Mouse (Mus musculus): ENCODE measurements around the gene Parp12.

DNA sequence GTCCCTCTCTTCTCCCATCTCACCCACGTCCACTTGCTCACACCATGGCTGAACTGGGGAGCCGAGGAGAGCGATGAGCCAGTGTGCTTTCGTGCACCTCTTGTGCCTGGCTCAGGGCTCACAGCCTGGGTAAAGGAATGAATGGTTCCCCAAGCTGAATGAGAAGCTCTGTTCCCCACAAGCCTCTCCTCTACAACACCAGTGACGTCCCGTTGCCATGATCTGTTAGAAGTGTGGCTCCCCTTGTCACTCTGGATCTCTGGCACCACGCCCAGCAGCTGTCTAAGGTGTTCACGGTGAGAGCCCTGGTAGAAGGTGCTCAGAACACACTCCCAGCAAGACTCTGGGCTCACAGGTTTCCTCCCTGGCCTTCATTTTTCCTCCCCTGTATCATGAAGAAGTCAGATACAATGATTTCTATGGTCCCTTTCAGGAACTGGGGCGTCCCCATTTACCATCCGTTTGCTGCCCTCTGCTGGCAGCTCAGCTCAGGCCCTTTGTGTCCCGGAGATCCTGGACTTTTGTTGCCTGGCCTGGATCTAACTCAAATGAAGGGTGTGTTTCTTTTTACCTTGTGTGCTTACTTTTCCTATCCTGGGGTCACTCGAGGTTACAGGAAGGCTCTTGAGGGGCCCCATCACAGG is 51.1 kb downstream of the Parp12 start:
- TF ChIP-seq MAFK (IDR thresholded peaks at IDR 0.05; ENCODE audit: insufficient read depth, low read depth, low read length) (no peak), CHD2 (IDR thresholded peaks at IDR 0.05; ENCODE audit: low read depth, low read length) (no peak)

All from ES-E14 (cell line).